Mouse (Mus musculus) bone marrow, adult 2 months (tissue): ENCODE data around the gene C330007P06Rik. TPM values are rescaled to one million over a fixed set of nuclear protein-coding genes. Genes with fewer than 3 reads are reported as not detected.

Experiments
- H3K27ac ChIP-seq: fragments of 200-500 bp; 2 replicates; pipeline ENCODE4 v1.5.1; 2012; ENCODE audit warnings: low read depth, mild to moderate bottlenecking, control low read depth, inconsistent platforms, low read length; ENCODE audit not compliant: control insufficient read depth, poor library complexity, insufficient read depth
- H3K4me1 ChIP-seq: fragments of 200-500 bp; 2 replicates; pipeline ENCODE4 v1.6.1; 2011; ENCODE audit warnings: low read length; ENCODE audit not compliant: control insufficient read depth, insufficient read depth
- H3K4me3 ChIP-seq: fragments of 200-500 bp; replicated peaks from 2 replicates; pipeline ENCODE3; 2011; ENCODE audit warnings: mild to moderate bottlenecking, low read depth, low read length, control low read depth; ENCODE audit not compliant: control insufficient read depth
- CTCF ChIP-seq: fragments of 200-500 bp; IDR thresholded peaks from 2 replicates; pipeline ENCODE4 v1.5.1; 2011; ENCODE audit warnings: low read length, control low read depth; ENCODE audit not compliant: control insufficient read depth, insufficient read depth
- POLR2A ChIP-seq: fragments of 200-500 bp; IDR thresholded peaks from 2 replicates; pipeline ENCODE4 v1.6.1; 2011; ENCODE audit warnings: low read depth, mild to moderate bottlenecking, control low read depth, low read length, borderline replicate concordance; ENCODE audit not compliant: control insufficient read depth
- WGBS: fragments of 180-500 bp; shearing (Covaris S2); methylation state at CpG from one replicate; pipeline ENCODE4 v1.1.7; 2018; 5-methylcytosine and 5-hydroxymethylcytosine counted together
- polyA plus RNA-seq: library from polyadenylated mRNA; stranded (reverse); fragments of >200 nt; gene quantifications from 2 replicates; pipeline ENCODE4 v1.2.4, GENCODE M21; 2011; ENCODE audit warnings: low replicate concordance; ENCODE audit not compliant: missing spikeins, insufficient read depth, insufficient read length

C330007P06Rik gene
- polyA plus RNA-seq, 1 experiment, result 11.4 TPM

- Histone ChIP-seq H3K4me3 (no peak overlapping the region), H3K27ac (no peak overlapping the region), H3K4me1 (no peaks in the 10 kb centered on the region)
- no peak for TF ChIP-seq CTCF
- TF ChIP-seq POLR2A, result no peak
- 79% methylated on average over 4 of the region's 4 CpGs for WGBS
Measured at GRCm38 (mm10) chrX:36815022-36815421, 58.9 kb downstream of the C330007P06Rik start.

- no peak for TF ChIP-seq POLR2A
- TF ChIP-seq CTCF, result no peak
- WGBS, result 78% methylated on average over 8 of the region's 8 CpGs
- H3K4me3 ChIP-seq, result no peak overlapping the region
- H3K4me1 ChIP-seq, result no peaks in the 10 kb centered on the region
- H3K27ac ChIP-seq, result no peak overlapping the region
Measured at GRCm38 (mm10) chrX:36814161-36814836, 59.6 kb downstream of the C330007P06Rik start.

- no peak for TF ChIP-seq POLR2A
- TF ChIP-seq CTCF, result 0 out of 2 replicates have a peak, but pooled peaks have one; percentile 6
- Histone ChIP-seq H3K4me1 (no peaks in the 10 kb centered on the region), H3K27ac (no peak overlapping the region), H3K4me3 (no peak overlapping the region)
- 36% methylated on average over 5 of the region's 5 CpGs for WGBS
Measured at GRCm38 (mm10) chrX:36811377-36811776, 62.5 kb downstream of the C330007P06Rik start.

- no peak for TF ChIP-seq CTCF
- no peak for TF ChIP-seq POLR2A
- no peak overlapping the region for H3K27ac ChIP-seq
- H3K4me1 ChIP-seq, result no peaks in the 10 kb centered on the region
- H3K4me3 ChIP-seq, result peak overlapping the region; percentile 63
- 40% methylated on average over 6 of the region's 6 CpGs for WGBS
Measured at GRCm38 (mm10) chrX:36808318-36808683, 65.6 kb downstream of the C330007P06Rik start.

DNA sequence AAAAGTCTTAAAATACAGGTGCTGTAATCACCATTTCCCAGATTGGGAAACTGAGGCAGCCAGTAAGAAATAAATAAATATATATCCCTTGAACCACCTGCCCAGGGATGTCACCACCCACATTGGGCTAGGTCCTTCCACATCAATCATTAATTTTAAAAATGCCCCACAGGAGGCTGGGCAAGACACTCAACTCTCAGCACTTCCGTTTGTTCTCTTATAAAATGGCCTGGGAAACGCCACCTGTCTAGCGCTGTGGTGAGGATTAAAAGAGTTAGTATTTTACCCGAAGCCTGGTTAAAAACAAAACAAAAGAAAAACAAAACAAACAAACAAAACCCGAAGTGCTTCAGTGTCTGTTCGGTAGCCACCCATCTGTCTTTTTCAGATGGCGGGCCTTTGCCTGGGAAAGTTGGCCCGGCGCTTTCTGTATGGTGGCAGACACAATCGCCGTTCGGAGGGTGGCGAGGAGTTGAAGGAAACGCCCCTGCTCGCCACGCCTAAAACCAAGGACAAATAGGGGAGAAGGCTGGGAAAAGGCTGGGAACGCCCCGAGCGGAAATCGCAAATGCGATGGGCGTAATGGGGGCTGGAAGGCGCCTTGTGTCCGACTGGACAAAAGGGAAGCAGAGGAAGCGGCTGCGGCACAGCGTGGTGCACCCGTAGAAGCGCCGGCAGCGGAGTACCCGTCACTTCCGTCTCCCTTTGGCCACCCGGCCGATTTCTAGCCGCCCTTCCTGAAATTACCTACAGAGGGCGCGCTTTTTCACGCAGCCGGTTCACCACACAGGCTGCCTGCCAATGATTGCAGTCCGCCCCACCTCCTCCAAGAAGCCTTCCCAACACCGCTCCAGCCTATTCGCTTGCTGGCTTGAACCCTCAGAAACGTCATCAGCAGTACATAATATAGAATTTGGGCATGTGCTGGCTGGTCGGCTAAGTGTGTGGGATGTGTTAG is 66.3 kb downstream of the C330007P06Rik start:
- TF ChIP-seq POLR2A (peak; percentile 69; the same call in 1 of the 2 replicates), CTCF (peak; percentile 69)
- WGBS, result 11% methylated on average over 37 of the region's 45 CpGs
- H3K4me1 ChIP-seq, result no peaks in the 10 kb centered on the region; the same call in 1 of the 2 replicates
- H3K27ac ChIP-seq, result peak overlapping the region; percentile 85
- peak overlapping the region; percentile 63 for H3K4me3 ChIP-seq

- TF ChIP-seq CTCF (no peak), POLR2A (no peak)
- Histone ChIP-seq H3K4me3 (no peak overlapping the region), H3K27ac (no peak overlapping the region), H3K4me1 (no peaks in the 10 kb centered on the region; the same call in 1 of the 2 replicates)
- WGBS, result 82% methylated on average over 5 of the region's 5 CpGs
Measured at GRCm38 (mm10) chrX:36805466-36806235, 68.3 kb downstream of the C330007P06Rik start.

- WGBS, result 35% methylated on average over 5 of the region's 5 CpGs
- TF ChIP-seq POLR2A (no peak), CTCF (no peak)
- Histone ChIP-seq H3K27ac (no peak overlapping the region), H3K4me1 (no peaks in the 10 kb centered on the region; the same call in 1 of the 2 replicates), H3K4me3 (no peak overlapping the region)
Measured at GRCm38 (mm10) chrX:36804196-36804595, 69.7 kb downstream of the C330007P06Rik start.

DNA sequence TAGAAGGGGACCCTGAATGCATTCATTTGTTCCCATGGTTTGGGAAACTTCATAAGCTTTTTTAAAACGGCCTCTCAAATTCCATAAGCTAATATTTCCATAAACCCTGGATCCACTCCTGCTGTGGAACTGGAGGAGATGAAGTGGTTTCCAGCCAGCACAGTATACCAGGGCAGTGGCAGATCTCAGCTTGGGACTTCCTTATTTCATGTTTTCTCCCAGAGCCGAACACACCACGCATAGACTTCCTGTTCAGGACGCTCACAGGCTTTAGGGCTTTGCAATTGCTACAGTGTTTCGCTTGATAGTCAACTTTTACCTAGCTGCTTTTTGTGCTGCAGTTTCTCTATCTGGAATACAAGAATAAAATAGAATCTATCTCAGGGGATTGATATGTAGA is 70.7 kb downstream of the C330007P06Rik start:
- no peak for TF ChIP-seq POLR2A
- no peak for TF ChIP-seq CTCF
- H3K27ac ChIP-seq, result no peak overlapping the region; the same call in 1 of the 2 replicates
- 19% methylated on average over 5 of the region's 5 CpGs for WGBS
- no peaks in the 10 kb centered on the region; the same call in 1 of the 2 replicates for H3K4me1 ChIP-seq
- no peak overlapping the region for H3K4me3 ChIP-seq
